Mouse (Mus musculus) R1 (cell line): ENCODE data around the gene Hdac8.

Experiments used
- DNase-seq: peaks from one replicate; pipeline ENCODE4 v3.0.0-alpha.2; 2018; ENCODE audit warnings: low read depth, low spot score

The Hdac8 gene

GRCm38 (mm10) chrX:102339396-102340155 lies 165.6 kb downstream of the Hdac8 start:
- DNase-seq, result no peak

GRCm38 (mm10) chrX:102319696-102320095 lies 185.5 kb downstream of the Hdac8 start:
- no peak for DNase-seq

GRCm38 (mm10) chrX:102319252-102319651 lies 185.9 kb downstream of the Hdac8 start:
- DNase-seq, result no peak

DNA sequence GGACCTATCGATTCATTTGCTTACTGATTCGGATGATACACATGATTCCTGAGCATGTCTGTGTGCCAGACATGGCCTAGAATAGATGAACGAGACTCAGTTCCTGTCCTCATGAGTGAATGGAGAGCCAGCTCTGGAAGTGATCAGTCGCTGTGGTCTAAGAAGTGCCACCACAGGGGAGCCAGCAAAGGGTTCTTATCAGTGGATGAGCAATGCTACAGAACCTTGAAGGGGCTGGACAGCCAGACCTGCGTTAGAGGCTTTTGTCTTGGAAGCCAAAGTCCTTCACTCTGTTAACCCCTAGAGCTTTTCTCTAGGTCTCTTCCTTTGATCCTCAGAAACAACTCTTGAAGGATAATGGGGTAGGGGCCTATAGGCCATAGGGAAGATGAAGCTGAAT lies 186.4 kb downstream of the Hdac8 start:
- DNase-seq, result no peak

- DNase-seq, result no peak
Observed at GRCm38 (mm10) chrX:102311119-102311518, 194.0 kb downstream of the Hdac8 start.

GRCm38 (mm10) chrX:102307511-102307910 lies 197.6 kb downstream of the Hdac8 start:
- DNase-seq, result no peak

DNA sequence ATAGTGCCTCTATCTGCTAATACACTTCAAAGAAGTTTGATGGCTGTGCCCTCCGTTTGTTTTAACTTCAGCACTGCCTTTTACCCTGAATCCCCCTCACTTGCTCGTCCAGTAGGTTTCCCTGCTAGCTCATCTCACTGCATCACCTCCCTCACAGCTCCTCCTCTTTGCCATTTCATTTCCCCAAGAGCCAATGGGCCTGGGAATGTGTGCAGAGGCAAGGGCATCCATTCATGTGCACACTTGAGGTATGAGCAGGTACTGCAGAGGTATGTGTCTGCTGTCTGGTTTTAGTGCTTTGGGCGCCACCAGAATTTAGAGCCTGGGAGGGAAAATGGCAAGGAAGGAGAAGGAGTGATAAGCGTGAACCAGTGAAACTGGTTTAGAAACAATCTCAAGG lies 199.4 kb downstream of the Hdac8 start:
- DNase-seq, result peak; percentile 61

- peak; percentile 83 for DNase-seq
Observed at GRCm38 (mm10) chrX:102304914-102305313, 200.2 kb downstream of the Hdac8 start.

DNA sequence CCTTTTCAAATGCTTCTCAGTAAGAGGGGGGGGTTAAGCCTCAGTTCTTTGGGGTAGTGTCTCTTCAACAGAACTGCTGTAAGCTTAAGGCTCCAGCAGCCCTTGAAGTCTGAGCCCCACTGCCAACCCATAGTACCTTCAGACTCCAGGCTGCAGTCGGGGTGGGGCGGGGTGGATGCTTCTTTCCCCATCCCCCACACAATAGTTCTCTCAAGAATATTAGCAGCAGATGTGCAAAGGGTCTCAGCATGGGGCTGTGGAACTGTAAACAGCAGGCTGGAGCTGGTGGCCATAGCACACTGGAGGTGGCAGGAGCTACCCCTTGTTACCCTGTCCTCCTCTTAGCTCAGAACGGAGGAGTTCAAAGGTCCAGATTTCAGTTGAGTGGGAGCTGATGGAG lies 202.7 kb downstream of the Hdac8 start:
- DNase-seq, result peak; percentile 31

DNA sequence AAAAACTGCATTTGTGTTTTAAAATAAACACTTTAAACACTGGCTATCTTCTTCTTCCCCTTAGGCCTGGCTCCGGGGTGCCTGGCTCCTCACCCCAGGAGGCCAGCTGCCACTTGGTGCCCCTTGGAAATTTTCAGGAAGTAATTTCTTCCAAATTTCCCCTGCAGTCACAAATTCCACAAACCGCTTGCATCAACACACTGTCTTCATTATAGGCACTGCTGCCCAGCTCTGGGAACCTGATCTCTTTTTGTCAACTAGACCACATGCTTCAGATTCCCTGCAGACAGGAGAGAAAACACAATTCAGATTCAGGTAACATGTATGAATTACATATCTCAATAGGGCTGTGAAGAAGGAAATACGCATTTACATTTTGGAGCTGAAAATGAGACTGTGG lies 220.3 kb downstream of the Hdac8 start:
- DNase-seq, result no peak

DNA sequence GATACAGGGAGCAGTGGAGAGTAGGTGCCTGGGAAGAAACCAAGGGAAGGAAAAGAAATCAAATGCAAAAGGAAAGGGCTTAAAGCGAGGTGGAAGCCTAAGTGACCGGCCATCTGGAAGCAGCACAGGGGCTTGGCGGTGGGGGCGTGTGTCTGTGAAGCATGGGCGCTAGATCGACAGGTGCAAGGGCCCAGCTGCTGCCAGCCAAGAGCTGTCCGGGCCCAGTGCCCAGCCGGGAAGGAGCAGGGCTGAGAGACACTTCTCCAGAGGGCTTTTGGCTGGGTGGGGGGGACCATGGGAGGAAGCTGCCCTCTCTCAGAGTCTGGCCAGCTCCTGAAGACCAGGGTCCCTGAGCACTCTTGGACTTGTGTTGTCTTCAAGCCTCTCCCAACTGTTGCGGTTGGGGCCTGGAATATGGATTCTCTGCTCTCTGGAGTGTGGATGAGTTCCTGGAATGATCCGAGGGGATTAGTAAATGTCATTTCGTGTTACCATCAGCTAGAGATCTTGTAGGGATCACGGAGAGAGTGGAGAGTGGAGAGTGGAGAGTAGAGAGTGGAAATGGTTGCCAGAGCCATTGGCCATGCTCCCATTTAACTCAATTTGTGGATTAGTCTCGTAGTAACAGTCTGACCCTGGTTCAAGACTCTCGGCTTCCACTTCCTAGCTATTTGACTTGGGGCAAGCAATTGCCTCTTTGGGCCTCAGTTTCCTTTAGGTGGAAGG lies 242.4 kb downstream of the Hdac8 start:
- DNase-seq, result no peak

DNA sequence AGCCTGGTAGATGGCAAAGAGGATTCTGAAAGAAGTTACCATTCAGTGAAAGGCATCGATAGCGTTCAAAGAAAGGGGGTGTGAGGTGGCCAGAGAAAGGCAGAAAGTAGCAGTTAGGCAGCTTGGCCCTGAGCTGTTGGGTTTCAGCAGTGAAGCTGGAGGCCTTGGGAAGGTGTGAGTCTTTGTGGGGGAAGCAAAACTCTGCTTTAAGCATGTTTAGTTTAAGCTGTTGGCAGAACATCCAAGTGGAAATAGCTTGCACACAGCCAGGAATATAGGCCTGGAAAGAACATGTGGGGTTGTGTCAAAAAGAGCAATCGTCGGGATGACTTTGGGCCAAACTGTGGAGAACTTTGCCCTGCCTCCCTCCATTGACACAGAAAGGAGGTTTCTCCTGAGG lies 245.4 kb downstream of the Hdac8 start:
- DNase-seq, result no peak

- peak; percentile 17 for DNase-seq
Observed at GRCm38 (mm10) chrX:102253892-102254291, 251.3 kb downstream of the Hdac8 start.

DNA sequence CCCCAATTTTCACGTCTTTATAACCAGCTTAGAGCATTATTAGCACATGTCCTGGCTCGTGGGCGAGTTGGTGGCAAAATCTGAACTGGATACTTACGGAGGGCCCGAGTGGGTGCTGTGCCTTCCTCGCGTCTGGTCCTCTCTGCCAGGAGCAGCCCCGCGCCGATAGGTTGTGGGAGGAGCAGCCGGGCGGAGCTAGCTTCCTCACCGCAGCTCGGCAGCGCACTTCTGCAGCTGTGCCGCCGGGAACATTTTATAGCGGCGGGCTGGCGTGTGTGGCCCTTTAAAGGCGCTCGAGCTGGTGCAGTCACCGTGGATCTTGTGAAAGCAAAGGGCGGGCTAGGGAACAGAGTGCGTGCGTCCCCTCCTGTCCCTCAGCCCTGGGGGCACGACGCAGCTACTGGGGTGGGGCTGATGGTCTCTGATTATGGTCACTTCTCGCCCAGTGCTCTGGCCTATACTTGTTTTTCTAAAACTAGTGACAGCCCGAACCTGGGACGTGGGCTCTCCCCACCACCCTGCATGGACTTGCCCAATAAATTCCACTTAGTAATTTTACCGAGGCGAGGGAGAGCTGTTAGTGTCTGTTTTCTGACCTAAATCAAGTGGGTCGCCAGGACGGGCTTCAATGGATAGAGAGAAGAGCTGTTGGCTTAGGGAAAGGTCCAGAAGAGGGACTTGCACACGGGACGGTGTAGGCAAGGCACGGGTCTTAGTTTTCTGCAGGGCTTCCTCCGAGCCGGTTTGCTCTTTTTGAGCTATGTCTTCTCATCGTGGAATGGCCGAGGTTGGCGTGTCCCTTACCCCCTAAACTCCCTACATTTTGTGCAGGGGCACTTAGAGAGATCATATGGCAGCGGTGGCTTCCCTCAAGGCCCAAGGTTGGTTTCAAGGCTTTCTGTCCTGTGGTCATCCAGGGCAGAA lies 253.0 kb downstream of the Hdac8 start, which contains the start of gene Cited1:
TSS of gene Cited1 (minus strand) at position 245 of the 924 bp plus-strand sequence.
- DNase-seq, result peak; percentile 75

- DNase-seq, result no peak
Observed at GRCm38 (mm10) chrX:102251221-102251936, 253.8 kb downstream of the Hdac8 start.

DNA sequence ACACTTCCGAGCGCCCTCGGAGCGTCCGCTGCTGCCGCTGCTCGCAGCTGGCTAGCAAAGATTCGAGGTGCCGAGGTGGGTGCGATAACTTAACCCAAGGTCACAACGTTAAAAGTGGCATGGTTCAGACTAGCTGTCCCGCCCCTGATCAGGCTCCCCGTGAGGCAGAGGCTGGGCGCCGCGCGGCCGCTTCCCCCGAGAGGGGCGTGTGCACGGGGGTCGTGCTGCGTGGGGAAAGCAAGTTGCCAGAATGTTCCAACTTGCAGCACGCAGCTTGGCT lies 254.3 kb downstream of the Hdac8 start:
- DNase-seq, result no peak

DNA sequence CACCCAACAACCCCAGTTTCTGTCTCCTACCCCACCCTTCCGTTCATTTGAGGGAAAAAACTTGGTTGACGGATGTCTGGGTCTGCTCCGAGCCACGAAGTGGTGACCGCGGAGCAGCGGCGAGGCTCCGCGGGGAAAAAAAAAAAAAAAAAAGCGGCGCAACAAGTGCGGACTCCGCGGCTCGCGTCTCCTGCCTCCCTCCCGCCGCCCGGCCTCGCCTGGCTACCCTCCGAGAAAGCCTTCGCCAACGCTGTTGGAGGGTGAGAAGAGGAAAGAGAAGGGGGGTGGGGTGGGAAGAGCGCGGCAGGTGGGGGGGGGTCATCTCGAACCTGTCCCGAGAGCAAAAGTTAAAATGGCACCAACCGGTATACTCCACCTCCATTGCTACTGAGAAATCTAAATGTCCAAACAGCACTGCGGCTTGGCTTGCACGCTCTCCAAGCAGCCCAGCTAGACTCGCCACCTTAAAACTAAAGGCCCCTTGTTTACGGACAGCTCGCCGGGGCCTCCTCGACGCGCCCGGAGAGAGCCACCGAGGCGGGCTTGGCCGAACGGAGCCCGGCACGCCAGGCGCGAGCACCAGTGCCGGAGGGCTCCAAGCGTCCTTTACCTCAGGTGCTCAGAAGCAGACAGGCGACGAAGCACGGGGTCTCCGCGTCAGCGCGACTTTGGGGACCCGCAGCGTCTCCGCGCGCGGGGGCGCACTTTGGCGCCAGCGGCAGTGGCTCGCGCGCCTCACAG lies 254.8 kb downstream of the Hdac8 start:
- DNase-seq, result peak; percentile 41

- DNase-seq, result no peak
Observed at GRCm38 (mm10) chrX:102244334-102244733, 260.8 kb downstream of the Hdac8 start.
